Mouse (Mus musculus): ENCODE measurements around the gene Lpcat4. TPM values are rescaled to one million over a fixed set of nuclear protein-coding genes. Genes with fewer than 3 reads are reported as not detected.
"Not testable (repeated sequence)": the region's sequence is repeated elsewhere in the genome, so short reads cannot be mapped to it uniquely, and the experiment has no call there.

Gene Lpcat4
- polyA plus RNA-seq, 1 experiment from 2014 or later: 1.7 TPM

DNA sequence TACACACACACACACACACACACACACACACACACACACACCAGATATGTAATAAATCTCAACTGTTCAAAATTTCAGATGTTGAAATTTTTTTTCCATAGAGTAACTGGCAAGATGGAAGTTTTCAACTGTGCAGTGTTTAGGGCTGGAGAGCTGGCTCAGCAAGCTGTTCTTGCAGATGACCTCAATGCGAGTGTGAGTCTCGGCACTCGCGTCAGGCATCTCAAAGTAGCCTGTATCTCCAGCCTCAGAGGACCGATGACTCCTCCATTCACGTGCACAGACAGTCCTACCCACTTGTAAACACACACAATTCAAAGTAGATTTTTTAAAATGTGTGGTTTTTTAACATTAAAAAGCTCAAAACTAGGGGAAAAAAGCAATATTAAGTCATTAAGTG, 34.2 kb downstream of the Lpcat4 start:
- H3K27me3 ChIP-seq (ENCODE audit: insufficient read depth, low read length): no peaks in the 10 kb centered on the region
- peaks cover 6% of the 10 kb centered on the region for H3K36me3 ChIP-seq (replicated peaks; ENCODE audit: insufficient read depth, low read length)
- WGBS (ENCODE audit: insufficient replicate concordance): 82% methylated on average over 6 of the region's 6 CpGs
- no peak overlapping the region for H3K4me3 ChIP-seq (ENCODE audit: low read depth, low read length)
- no peak overlapping the region for H3K4me2 ChIP-seq (ENCODE audit: low read depth, low read length)
- no peak for TF ChIP-seq CTCF (IDR thresholded peaks at IDR 0.05; ENCODE audit: low read depth)
- no peak for TF ChIP-seq EP300 (IDR thresholded peaks at IDR 0.05; ENCODE audit: low read depth)
- H3K4me1 ChIP-seq (ENCODE audit: insufficient read depth): peaks cover 5% of the 10 kb centered on the region
- no peak for DNase-seq
- no peaks in the 10 kb centered on the region for H3K9me3 ChIP-seq (ENCODE audit: low read length)
- no peak overlapping the region for H3K27ac ChIP-seq (ENCODE audit: low read depth)
- no peak for ATAC-seq
- H3K9ac ChIP-seq (replicated peaks): no peak overlapping the region

DNA sequence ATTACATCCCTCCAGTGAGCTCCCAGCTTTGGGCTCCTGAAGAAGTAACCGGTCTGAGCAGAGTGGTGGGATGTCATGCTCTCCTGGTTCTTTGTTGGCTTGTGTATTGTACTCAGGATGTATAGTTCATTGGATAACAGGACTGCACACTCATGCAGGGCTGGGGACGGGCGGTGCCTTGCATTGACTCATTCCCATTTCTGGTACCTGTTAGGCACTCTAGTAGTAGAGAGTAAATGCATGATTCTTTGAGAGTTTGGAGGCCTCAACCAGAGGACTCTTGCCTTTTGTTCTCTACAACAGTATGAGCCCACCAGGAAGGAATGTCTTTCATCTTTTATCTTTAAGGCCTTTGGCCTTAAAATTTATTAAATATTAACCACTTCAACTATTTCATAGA, 37.6 kb downstream of the Lpcat4 start:
- Histone ChIP-seq H3K4me2 (ENCODE audit: low read depth, low read length) (no peak overlapping the region), H3K27me3 (ENCODE audit: insufficient read depth, low read length) (no peaks in the 10 kb centered on the region), H3K27ac (ENCODE audit: low read depth) (no peak overlapping the region), H3K9me3 (ENCODE audit: low read length) (no peaks in the 10 kb centered on the region), H3K9ac (replicated peaks) (no peak overlapping the region), H3K4me3 (ENCODE audit: low read depth, low read length) (no peak overlapping the region), H3K4me1 (ENCODE audit: insufficient read depth) (no peaks in the 10 kb centered on the region), H3K36me3 (replicated peaks; ENCODE audit: insufficient read depth, low read length) (peaks cover 2% of the 10 kb centered on the region; the same call in 1 of the 2 replicates)
- DNase-seq (no peak), ATAC-seq (no peak)
- no peak for TF ChIP-seq EP300 (IDR thresholded peaks at IDR 0.05; ENCODE audit: low read depth)
- no peak for TF ChIP-seq CTCF (IDR thresholded peaks at IDR 0.05; ENCODE audit: low read depth)
- WGBS (ENCODE audit: insufficient replicate concordance): 87% methylated on average over 3 of the region's 3 CpGs

DNA sequence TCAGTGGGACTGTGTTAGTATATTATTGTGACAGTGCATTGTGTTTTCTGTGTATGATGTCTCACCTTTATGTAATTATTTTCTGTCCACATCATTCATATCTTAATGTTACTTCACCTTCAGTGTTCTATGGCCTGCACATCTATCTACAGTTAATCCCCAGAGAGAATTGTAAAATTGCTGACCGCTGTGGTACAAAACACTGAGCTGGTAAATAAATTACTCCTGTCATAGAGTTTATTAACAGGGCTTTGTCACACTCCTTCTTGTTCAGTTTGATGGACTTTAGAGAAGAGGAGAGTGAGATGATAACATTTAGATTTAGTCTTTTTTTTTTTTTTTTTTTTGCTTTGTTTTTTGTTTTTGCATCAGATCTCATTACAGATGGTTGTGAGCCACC, 43.6 kb downstream of the Lpcat4 start:
- no peaks in the 10 kb centered on the region for H3K27me3 ChIP-seq (ENCODE audit: insufficient read depth, low read length)
- no peak overlapping the region for H3K4me2 ChIP-seq (ENCODE audit: low read depth, low read length)
- H3K9me3 ChIP-seq (ENCODE audit: low read length): no peaks in the 10 kb centered on the region
- no peak for TF ChIP-seq CTCF (IDR thresholded peaks at IDR 0.05; ENCODE audit: low read depth)
- TF ChIP-seq EP300 (IDR thresholded peaks at IDR 0.05; ENCODE audit: low read depth): no peak
- ATAC-seq: no peak
- 93% methylated on average over 1 of the region's 1 CpGs for WGBS (ENCODE audit: insufficient replicate concordance)
- no peak overlapping the region for H3K4me3 ChIP-seq (ENCODE audit: low read depth, low read length)
- H3K36me3 ChIP-seq (replicated peaks; ENCODE audit: insufficient read depth, low read length): no peaks in the 10 kb centered on the region
- H3K4me1 ChIP-seq (ENCODE audit: insufficient read depth): peaks cover 17% of the 10 kb centered on the region
- H3K9ac ChIP-seq (replicated peaks): no peak overlapping the region
- no peak for DNase-seq
- no peak overlapping the region for H3K27ac ChIP-seq (ENCODE audit: low read depth)

DNA sequence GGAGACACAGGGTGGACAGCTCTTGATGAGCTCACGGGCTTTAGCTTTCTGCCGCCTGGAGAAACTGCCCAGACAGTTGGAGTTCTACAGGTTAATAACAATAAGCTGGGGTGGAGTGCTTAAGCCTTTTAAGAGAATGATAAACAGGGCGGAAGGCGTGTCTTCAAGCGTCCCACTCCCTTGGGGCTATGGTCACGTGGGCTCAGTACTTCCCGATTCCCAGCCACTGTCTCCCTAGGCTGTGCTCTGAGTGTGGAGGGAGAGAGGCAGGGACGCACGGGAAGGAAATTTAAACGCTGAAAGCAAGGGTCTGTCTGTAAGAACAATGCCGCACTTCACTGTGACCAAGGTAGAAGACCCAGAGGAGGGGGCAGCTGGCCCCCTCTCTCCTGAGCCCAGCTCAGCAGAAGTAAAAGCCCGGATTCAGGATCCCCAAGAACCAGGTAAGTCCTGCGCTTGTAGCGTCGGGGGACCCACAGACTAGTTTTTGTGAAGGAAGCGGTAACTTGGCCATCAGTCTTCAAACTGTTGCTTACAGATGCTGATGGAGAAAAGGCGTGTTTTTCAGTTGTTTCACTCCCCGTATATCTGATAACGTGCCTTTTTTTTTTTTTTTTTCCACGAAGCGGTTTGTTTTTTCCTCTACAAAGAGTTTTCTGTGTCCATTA, 45.2 kb downstream of the Lpcat4 start:
- DNase-seq (peak; percentile 43), ATAC-seq (peak; percentile 82)
- Histone ChIP-seq H3K36me3 (replicated peaks; ENCODE audit: insufficient read depth, low read length) (no peaks in the 10 kb centered on the region), H3K27ac (ENCODE audit: low read depth) (no peak overlapping the region), H3K27me3 (ENCODE audit: insufficient read depth, low read length) (no peaks in the 10 kb centered on the region), H3K4me2 (ENCODE audit: low read depth, low read length) (peak overlapping the region; percentile 76), H3K9ac (replicated peaks) (peak overlapping the region; percentile 49), H3K4me3 (ENCODE audit: low read depth, low read length) (peak overlapping the region; percentile 52), H3K4me1 (ENCODE audit: insufficient read depth) (peaks cover 17% of the 10 kb centered on the region), H3K9me3 (ENCODE audit: low read length) (no peaks in the 10 kb centered on the region)
- WGBS (ENCODE audit: insufficient replicate concordance): 7% methylated on average over 21 of the region's 21 CpGs
- TF ChIP-seq CTCF (IDR thresholded peaks at IDR 0.05; ENCODE audit: low read depth) (no peak), EP300 (IDR thresholded peaks at IDR 0.05; ENCODE audit: low read depth) (0 out of 2 replicates have a peak, but pooled peaks have one; percentile 19)

DNA sequence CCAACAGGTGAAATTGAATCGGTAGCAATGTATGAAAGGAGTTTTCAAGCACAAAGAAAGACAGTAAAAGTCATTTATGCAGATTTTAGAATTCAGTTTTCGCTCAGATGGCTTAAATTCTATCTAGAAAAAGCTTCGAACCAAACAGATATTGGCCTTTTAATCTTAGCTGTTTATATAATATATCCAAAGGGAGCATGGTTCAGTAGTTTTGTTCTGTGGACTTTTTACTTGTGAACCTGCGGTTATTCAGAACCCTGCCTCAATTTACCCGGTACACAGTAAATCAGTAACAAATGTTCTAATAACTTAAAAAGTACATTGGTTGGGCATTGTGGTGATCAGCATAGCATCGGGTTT, 45.7 kb downstream of the Lpcat4 start:
- H3K36me3 ChIP-seq (replicated peaks; ENCODE audit: insufficient read depth, low read length): no peaks in the 10 kb centered on the region
- 61% methylated on average over 6 of the region's 6 CpGs for WGBS (ENCODE audit: insufficient replicate concordance)
- H3K27me3 ChIP-seq (ENCODE audit: insufficient read depth, low read length): no peaks in the 10 kb centered on the region
- TF ChIP-seq CTCF (IDR thresholded peaks at IDR 0.05; ENCODE audit: low read depth) (no peak), EP300 (IDR thresholded peaks at IDR 0.05; ENCODE audit: low read depth) (no peak)
- H3K27ac ChIP-seq (ENCODE audit: low read depth): no peak overlapping the region
- no peaks in the 10 kb centered on the region for H3K9me3 ChIP-seq (ENCODE audit: low read length)
- H3K4me2 ChIP-seq (ENCODE audit: low read depth, low read length): peak overlapping the region; percentile 76
- H3K9ac ChIP-seq (replicated peaks): no peak overlapping the region; the same call in 1 of the 2 replicates
- peak overlapping the region; percentile 52 for H3K4me3 ChIP-seq (ENCODE audit: low read depth, low read length)
- H3K4me1 ChIP-seq (ENCODE audit: insufficient read depth): peaks cover 17% of the 10 kb centered on the region
- ATAC-seq (no peak), DNase-seq (no peak)

DNA sequence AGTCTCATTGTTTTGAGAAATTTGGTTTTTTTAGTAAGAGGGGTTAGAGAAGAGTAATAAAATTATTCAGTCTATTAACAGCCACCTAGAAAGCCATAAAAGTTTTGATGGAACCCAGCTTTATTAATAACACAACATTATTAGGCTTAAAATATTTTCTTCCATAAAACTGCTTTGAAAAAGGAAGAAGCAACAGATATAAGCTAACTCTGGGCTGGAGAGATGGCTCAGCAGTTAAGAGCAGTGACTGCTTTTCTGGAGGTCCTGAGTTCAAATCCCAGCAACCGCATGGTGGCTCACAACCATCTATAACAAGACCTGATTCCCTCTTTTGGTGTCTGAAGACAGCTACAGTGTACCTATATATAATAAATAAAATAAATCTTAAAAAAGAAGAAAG, 46.8 kb downstream of the Lpcat4 start:
- H3K4me3 ChIP-seq (ENCODE audit: low read depth, low read length); DNase-seq; H3K9ac ChIP-seq (replicated peaks); H3K36me3 ChIP-seq (replicated peaks; ENCODE audit: insufficient read depth, low read length); H3K9me3 ChIP-seq (ENCODE audit: low read length); H3K4me2 ChIP-seq (ENCODE audit: low read depth, low read length); H3K27me3 ChIP-seq (ENCODE audit: insufficient read depth, low read length); ATAC-seq; H3K27ac ChIP-seq (ENCODE audit: low read depth): not testable (repeated sequence)
- WGBS (ENCODE audit: insufficient replicate concordance): 93% methylated on average over 1 of the region's 1 CpGs
- peaks cover 17% of the 10 kb centered on the region for H3K4me1 ChIP-seq (ENCODE audit: insufficient read depth)

Measured in liver, postnatal 0 days (tissue).